Mouse (Mus musculus): ENCODE data around the gene Guk1. TPM values are rescaled to one million over a fixed set of nuclear protein-coding genes. Genes with fewer than 3 reads are reported as not detected.
"Not testable (repeated sequence)": the region's sequence is repeated elsewhere in the genome, so short reads cannot be mapped to it uniquely, and the experiment has no call there.

Guk1 gene
- total RNA-seq, 2 experiments from 2014 or later = 8.2 to 20.4 TPM

DNA sequence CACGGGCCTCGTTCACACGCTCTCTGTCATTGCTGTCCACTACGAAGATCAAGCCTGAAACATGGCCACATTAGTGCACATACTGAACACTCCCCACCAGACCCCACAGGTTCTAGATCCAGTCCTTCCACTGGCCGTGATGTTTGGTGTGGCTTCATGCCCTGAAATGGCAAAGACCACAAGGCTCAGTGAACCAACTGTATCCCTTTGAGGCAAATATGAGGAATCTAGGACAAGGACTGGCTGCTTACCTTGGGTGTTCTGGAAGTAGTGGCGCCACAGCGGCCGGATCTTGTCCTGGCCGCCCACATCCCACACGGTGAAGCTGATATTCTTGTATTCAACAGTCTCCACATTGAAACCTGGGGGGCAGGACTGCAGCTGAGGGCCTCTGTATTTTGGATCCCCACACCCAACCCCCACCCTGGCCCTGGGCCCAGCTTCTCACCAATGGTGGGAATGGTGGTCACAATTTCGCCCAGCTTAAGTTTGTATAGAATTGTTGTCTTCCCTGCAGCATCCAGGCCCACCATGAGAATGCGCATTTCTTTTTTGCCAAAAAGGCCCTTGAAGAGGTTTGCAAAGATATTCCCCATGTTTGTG is 21.0 kb upstream of the Guk1 start:
- ATAC-seq (replicated peaks; ENCODE audit: low FRiP score, poor library complexity, severe bottlenecking) = no peak

DNA sequence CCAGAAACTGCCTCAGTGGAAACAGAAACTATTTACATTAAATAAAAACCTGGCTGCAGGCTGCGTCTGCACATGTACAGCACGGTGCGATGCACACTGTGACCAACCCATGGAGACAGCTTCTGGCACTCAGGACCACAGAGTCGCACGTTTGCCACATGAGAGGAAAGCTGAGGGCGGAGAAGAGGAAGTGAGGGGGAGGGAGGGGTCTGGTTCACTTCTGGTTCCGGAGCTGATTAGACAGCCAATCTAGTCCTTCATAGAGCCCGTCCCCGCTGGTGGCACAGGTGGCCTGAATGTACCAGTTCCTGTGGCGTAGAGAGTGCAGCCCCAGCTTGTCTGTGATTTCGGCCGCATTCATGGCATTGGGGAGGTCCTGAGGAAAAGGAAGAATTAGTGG is 20.3 kb upstream of the Guk1 start:
- ATAC-seq (replicated peaks; ENCODE audit: low FRiP score, poor library complexity, severe bottlenecking) = not testable (repeated sequence)

DNA sequence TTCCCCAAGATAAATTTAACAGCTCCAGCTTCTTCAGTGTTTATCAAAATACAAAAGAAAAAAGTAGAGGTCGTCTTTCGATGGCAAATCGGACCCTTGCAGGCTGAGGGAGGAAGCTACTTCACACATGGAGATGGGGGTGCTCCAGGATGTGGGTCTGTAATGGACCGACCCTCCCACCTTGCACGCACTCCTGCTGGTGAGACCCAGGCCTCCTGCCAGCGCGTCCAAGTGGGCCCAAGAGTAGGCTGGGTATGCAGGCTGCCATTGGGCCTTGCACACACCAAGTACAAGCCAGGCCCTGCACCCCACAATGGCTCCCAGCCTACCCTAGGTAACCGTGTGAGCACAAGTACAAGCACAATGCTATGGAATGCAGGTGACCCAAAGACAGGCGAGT is 19.5 kb upstream of the Guk1 start:
- ATAC-seq (replicated peaks; ENCODE audit: low FRiP score, poor library complexity, severe bottlenecking) = not testable (repeated sequence)

DNA sequence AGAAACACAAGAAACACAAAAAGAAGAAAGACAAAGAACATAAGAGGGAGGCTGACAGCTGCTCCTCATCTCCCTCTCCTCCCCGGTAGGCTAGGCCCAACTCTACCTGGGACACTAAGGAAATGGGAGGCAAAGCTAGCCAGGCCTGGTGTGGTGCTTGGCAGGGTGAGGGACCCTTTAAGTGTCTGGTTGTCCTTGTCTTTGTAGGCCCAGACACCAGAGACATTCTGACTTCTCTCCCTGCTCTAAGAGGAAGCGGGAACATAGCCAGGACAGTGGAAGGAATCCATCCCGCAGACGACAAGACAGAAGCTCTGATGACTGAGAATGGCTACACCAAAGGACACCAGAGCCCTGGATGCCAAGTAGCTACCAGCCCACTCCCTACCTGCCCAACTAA is 18.0 kb upstream of the Guk1 start:
- ATAC-seq (replicated peaks; ENCODE audit: low FRiP score, poor library complexity, severe bottlenecking) = no peak

DNA sequence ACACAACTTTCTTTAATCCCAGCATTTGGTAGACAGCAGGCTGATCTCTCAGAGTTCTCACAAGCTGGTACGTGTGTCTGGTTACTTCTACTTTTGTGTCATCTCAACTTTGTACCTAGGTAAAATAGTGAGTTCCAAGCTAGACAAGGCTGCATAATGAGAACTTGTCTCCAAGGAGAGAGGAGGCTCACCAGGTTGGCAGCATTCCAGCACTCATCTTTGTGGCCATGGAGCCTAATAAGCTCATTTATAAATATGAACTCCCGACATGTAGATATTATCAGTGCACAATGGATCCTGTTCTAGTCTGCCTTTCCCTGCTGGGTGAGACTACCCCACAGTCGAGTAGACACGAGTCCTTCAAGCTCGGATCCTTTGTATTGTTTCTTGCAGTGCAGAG is 17.6 kb upstream of the Guk1 start:
- ATAC-seq (replicated peaks; ENCODE audit: low FRiP score, poor library complexity, severe bottlenecking) = no peak

DNA sequence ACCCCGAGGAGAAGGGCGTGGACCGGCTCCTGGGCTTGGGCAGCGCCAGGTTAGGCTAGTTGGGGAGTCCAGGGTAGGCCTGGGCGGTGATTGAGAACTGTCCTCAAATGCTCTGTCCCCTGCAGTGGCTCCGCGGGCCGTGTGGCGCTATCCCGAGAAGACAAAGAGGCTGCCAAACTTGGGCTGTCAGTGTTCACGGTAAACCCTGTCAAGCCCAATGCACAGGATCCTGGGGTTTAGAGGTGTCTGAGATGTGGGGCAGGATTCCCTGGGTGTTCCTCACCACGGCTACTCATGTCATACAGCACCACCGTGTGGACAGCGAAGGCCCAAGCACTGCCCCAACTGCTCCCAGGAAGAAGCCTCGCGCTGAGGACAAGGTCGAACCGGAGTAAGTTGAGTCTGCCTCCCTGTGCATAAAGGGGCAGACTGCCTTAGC is 17.0 kb upstream of the Guk1 start:
- peak; percentile 86 for ATAC-seq (replicated peaks; ENCODE audit: low FRiP score, poor library complexity, severe bottlenecking)

DNA sequence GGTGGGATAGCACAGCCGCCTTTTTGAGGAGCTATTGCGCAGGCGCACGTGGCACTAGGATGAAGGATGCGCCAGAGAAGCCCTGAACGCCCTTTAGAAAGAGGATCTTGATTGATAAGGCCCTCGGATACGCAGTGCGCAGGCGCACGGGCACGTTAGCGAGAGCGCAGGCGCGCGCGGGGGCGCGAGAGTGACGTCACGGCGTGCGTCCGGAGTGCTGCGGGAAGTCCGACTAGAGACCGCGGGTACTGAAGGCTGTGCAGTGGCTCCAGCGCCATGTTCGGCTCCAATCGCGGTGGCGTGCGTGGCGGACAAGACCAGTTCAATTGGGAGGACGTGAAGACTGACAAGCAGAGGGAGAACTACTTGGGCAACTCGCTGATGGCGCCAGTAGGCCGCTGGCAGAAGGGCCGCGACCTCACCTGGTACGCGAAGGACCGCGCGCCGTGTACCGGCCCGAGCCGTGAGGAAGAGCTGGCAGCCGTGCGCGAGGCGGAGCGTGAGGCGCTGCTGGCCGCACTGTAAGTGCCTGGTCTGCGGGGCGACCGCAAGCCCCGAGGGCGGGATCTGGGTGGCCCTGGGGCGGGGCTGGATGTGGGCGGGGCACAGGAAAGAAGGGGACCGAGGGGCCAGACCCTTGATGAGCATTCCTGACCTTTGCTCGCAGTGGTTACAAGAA is 16.3 kb upstream of the Guk1 start, which contains the start of gene 2310033P09Rik:
Gene 2310033P09Rik, plus strand, starts transcription at position 169 of the 679 bp plus-strand sequence.
- ATAC-seq (replicated peaks; ENCODE audit: low FRiP score, poor library complexity, severe bottlenecking) = peak; percentile 87

DNA sequence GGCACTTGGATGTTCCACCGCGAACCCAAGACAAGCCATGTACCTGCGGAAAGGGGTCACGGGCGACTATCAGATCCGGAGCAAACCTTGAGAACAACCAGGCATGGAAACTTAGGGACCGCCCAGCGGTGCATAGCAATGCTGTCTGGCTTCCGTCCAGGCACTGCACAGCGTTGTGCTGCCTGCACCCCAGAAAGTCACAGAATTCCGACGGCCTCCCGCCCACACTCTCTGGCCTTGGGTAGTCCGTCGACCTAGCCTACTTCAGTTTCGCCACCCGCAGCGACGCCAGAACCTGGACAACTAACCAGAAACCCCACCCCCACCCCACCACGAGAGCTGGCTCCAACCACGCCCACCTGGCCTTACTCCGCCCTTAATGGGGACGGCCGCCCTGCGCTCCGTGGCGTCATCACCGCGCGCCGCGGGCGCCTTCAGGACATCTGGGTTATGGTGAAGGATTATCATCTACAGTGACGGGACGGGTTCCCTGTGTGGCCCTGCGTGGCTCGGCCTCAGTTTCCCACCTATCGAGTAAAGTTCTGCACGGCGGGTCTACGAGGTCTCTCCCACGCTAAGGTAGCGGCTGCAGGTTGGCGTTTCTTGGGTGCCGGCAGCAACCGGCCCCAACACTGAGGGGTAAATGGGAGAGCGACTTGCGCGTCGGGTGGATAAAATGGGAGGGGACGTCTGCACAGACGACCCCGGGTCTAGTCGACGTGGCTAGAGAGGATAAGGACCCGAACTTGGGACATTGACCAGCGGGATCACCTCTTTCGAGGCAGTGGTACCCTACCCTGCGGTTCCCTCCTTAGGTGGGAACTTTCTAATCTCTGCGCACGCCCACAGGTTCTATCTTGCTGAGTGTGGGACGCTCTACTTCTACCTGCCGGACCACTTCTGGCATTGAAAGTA is 10.3 kb upstream of the Guk1 start, which contains the start of gene Mrpl55:
Gene Mrpl55, plus strand, starts transcription at position 406 of the 915 bp plus-strand sequence.
- ATAC-seq (replicated peaks; ENCODE audit: low FRiP score, poor library complexity, severe bottlenecking) = peak; percentile 94

DNA sequence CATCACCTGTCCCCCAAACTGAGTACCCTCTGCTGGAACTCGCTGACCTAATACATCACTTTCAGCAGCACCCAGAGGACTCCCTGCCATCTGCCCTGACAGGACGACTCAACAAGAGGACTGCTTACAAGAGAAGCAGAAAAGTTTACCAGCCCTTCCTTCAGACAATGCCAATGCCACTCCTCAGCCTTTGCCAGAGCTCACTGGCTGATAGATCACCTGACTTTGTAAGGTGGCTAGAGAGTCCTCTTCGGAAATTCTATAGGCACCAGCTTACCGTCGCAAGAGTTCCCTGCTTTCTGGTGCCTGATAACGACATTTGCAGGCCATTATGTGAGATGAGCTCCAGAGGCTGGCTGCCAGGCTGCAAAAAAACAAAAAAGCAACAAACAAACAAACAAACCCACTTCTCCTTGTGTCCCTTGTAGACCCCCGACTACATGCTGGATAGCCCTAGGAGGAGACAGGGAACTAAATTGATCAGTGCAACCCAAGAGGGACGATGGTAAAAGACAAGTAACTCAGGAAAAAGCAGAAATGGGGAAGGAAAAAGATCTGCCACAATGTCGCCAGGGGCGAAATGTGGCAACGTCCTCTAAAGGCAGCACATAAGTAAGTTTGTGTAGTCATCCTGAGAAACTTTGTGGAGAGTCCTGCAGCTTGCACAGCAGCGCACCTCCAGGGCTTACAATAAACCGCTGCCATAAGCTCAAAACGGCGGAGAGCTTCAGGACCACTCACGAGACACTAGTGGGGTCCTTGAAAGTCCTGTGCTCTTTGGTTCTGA is 9.4 kb upstream of the Guk1 start:
- peak; percentile 25 for ATAC-seq (replicated peaks; ENCODE audit: low FRiP score, poor library complexity, severe bottlenecking)

DNA sequence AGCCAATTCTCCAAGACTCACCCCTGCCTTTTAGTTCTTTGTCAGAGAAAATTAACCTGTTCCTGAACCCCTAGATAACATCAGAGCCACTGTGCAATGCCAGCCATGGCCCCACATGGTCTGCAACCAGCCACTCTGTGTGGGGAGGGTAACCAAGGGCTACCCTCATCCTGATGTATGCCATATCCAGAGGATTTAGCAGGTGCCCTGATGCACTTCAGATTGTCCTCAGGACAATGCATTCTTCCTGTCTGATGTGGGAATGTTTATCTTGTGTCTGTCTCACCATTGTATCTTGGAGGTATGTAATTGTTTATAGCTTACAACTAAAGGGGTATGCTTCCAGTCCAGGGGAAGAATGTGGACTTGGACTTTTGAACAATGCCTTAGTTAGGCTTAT is 4.2 kb upstream of the Guk1 start:
- no peak for ATAC-seq (replicated peaks; ENCODE audit: low FRiP score, poor library complexity, severe bottlenecking)

DNA sequence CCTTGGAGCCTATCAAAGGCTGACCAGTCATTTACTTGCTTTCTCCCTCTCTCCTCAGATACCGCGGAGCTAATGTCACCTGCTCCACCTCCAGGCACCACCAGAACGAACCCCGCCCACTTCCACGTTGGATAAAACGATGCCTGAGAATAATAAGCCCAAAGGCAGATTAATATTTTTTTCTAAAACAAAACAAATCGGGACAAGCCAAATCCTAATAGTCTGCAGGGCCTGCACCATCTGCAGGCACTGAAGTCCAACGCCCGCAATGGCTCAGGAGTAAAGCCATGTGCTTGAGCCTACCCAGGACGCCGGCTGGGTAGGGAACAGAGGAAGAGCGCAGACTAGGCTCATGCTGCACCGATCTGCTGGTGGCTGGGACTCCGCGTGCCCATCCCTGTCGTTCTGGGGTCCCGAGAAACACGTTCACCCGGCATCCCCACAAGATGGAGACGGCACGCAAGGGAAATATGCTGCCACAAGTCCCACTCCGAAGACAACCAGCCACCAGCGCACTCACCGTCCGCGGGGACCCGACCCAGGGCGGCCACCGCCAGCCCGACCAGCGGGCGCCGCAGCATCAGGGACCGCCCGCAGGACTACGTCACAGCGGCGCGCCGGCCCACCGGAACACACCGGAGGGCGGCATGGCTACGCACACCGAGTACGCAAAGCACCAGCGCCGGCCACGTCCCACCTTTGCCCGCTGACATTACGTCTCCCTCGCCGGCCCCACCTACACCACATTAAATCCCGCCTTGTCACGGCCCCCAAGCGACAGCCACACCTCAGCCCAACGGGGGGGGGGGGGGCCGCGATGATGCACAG is 567 bp downstream of the Guk1 start:
- peak; percentile 90 for ATAC-seq (replicated peaks; ENCODE audit: low FRiP score, poor library complexity, severe bottlenecking)

DNA sequence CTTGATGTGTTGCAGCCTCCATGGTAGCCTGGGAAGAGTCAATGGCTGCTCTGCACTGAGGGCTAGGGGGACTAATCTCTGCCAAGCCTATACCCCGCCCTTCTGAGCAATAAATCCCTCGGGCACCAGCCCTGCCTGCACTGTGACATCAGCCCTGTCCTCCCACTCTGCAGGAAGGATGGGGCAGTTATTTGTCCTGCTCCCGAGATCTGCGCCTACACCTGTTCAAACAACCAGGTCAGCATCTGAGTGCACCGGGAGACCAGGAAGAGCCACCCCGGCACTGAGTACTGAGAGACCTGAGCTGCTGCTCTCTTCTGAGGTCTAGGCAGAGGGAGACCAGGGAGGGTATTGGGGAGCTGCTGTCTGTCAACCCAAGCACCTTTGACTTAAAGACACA is 4.3 kb downstream of the Guk1 start:
- ATAC-seq (replicated peaks; ENCODE audit: low FRiP score, poor library complexity, severe bottlenecking) = no peak

DNA sequence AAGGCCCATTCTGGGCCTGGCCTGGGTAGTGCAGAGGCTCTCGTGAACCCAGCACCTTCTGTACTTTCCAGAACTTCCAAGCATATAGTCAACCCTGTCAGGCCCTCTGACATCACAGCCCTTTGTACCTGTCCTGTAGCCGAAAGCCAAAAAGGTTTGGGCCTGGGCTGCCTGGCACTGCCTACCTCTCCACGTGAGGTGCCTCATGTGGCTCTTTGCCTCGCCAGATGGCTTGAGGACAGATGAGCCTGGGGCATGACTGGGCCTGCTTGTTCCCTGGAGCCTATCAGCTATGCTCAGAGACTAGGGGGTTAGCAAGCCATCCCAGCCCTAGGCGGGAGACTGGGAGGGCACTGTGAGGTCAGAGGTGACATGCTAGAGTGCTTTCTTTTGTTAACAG is 6.5 kb downstream of the Guk1 start:
- no peak for ATAC-seq (replicated peaks; ENCODE audit: low FRiP score, poor library complexity, severe bottlenecking)

DNA sequence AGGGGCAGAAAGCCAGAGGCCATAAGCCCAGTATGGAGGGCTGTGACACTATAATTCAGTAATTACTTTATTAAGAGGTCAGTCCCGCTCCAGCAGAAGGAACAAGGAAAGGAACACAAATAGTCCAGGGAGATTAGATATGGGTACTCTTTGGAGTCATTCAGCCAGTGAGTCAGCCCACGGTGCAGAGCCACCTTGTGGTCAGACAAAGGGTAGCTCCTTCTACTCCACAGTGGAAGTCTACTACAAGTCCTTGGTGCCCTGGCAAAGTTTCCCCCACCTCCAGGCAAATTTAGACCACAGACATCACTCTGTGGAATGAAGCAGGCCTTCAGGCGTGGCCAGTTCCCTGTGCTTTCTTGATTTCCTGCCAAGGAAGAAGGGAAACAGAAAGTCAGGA is 8.2 kb downstream of the Guk1 start:
- ATAC-seq (replicated peaks; ENCODE audit: low FRiP score, poor library complexity, severe bottlenecking) = peak; percentile 88

DNA sequence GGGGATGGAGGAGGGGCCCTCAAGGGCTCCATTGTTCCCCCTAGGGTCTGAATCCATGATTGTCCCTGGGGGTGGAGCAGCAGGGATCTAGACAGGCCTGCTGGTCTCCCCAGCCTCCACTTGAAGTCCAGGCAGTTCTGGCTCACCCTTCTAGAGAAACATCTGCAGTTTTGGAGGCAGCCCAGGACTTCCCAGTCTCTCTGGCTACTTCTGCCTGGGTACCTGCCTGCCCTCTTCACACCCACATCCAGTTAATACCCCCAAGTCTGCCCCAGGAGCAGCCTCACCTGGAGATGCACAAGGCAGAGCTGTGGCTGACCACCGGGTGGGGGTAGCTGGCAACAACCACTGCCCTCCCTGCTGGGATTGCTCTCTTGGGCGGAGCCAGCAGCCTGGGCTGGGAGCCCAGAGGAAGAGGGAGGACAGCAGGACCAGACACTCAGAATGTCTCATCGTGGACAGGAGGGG is 9.1 kb downstream of the Guk1 start, which contains the start of gene Gjc2:
Gene Gjc2, minus strand, starts transcription at position 350 of the 468 bp plus-strand sequence.
- peak; percentile 42 for ATAC-seq (replicated peaks; ENCODE audit: low FRiP score, poor library complexity, severe bottlenecking)

DNA sequence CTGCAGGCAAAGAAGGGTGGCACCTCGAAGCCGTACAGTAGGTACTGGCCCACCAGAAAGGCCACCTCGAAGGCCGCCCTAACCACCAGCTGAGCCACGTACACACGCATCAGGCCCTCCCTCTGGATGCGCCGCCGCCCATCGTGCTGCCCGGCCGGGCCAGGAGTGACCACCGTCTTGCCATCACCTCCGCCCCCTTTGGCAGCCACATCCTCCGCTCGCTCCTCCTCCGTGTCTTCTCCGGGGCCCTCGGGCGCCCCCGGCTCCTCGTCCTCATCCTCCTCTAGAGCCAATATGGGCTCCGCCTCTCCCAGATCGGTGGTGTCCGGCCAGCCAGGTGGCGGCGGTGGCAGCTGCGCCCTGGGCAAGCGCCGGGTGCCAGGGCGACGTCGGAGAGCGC is 15.1 kb downstream of the Guk1 start:
- ATAC-seq (replicated peaks; ENCODE audit: low FRiP score, poor library complexity, severe bottlenecking) = no peak

DNA sequence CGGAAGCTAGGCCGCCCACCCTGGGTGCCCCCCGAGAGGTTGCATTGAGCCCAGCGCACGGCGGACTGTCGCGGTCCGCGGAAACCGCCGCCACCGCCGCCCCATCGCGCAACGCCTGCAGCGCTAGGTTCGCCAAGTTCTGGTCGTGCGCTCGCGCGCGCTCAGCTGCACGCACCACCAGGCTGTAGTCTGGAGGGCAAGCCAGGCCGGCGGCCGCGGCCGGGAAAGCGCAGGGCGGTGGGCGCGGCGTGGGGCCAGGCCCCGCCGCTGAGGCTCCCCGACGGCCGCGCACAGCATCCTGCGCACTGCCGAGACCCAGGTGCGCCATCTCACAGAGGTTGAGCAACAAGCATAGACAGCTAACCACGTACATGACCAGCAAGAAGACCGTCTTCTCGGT is 15.5 kb downstream of the Guk1 start:
- no peak for ATAC-seq (replicated peaks; ENCODE audit: low FRiP score, poor library complexity, severe bottlenecking)

DNA sequence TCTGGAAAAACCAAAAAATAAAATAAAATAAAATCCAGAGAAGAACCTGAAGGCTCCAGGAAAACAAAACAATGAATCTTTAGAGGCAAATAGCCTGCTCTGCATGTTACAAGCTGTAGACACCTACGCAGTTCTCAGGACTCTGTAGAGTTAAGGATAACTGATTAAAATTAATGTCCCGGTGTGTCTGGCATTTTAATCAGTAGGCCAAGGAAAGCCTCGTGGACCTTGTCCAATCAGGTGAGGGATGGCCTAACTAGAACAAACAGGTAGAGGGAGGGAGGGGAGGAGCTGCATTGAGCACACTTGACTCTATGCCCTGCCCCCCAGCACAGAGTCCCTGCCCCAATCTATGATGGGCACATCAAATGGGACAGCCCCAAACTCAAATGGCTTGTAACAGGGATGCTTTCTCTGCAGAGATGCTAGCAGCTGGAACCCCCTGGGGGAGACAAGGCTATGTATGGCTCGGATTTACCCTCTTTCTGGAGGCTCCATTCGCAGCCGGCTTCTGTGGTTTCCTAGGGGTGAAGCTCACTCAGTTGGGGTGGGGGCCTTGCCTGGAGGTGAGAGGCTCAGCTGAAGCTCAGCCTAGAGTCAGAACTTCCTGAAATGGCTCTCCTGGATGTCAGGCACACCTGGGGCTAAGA is 17.7 kb downstream of the Guk1 start:
- ATAC-seq (replicated peaks; ENCODE audit: low FRiP score, poor library complexity, severe bottlenecking) = no peak

All from erythroblast, adult 5-6 weeks (primary cell).